Mouse (Mus musculus): ENCODE measurements around the gene Oxsr1. TPM values are rescaled to one million over a fixed set of nuclear protein-coding genes. Genes with fewer than 3 reads are reported as not detected.
A peak's percentile ranks its signal among the peaks of the same experiment; 100 is the strongest.

The Oxsr1 gene
- polyA plus RNA-seq, 1 experiment from 2014 or later: 4.8 TPM

- H3K27me3 ChIP-seq: no peaks in the 10 kb centered on the region
- 45% methylated on average over 5 of the region's 5 CpGs for WGBS (ENCODE audit: insufficient replicate concordance)
- no peak for ATAC-seq (ENCODE audit: insufficient read depth)
- no peaks in the 10 kb centered on the region for H3K9me3 ChIP-seq (replicated peaks)
- H3K4me2 ChIP-seq: no peak overlapping the region
- peaks cover 5% of the 10 kb centered on the region; the same call in 1 of the 2 replicates for H3K4me1 ChIP-seq (replicated peaks)
- H3K27ac ChIP-seq (replicated peaks): no peak overlapping the region
- H3K4me3 ChIP-seq (replicated peaks): no peak overlapping the region
- no peak overlapping the region for H3K9ac ChIP-seq
- H3K36me3 ChIP-seq (replicated peaks): peaks cover 59% of the 10 kb centered on the region
These were observed 74.2 kb downstream of the Oxsr1 start for GRCm38 (mm10) chr9:119247996-119248395.

- ATAC-seq (ENCODE audit: insufficient read depth): no peak
- H3K27ac ChIP-seq (replicated peaks): no peak overlapping the region
- peaks cover 5% of the 10 kb centered on the region; the same call in 1 of the 2 replicates for H3K4me1 ChIP-seq (replicated peaks)
- no peaks in the 10 kb centered on the region for H3K27me3 ChIP-seq
- H3K4me2 ChIP-seq: no peak overlapping the region
- WGBS (ENCODE audit: insufficient replicate concordance): 82% methylated on average over 5 of the region's 5 CpGs
- H3K9ac ChIP-seq: no peak overlapping the region
- H3K36me3 ChIP-seq (replicated peaks): peaks cover 68% of the 10 kb centered on the region
- no peak overlapping the region for H3K4me3 ChIP-seq (replicated peaks)
- no peaks in the 10 kb centered on the region for H3K9me3 ChIP-seq (replicated peaks)
These were observed 75.4 kb downstream of the Oxsr1 start for GRCm38 (mm10) chr9:119246826-119247225.

GRCm38 (mm10) chr9:119243981-119244380 lies 78.2 kb downstream of the Oxsr1 start:
- Histone ChIP-seq H3K4me3 (replicated peaks) (no peak overlapping the region), H3K4me2 (no peak overlapping the region), H3K36me3 (replicated peaks) (peaks cover 68% of the 10 kb centered on the region), H3K27ac (replicated peaks) (no peak overlapping the region), H3K4me1 (replicated peaks) (no peaks in the 10 kb centered on the region), H3K9ac (no peak overlapping the region), H3K9me3 (replicated peaks) (no peaks in the 10 kb centered on the region), H3K27me3 (no peaks in the 10 kb centered on the region)
- no peak for ATAC-seq (ENCODE audit: insufficient read depth)
- WGBS (ENCODE audit: insufficient replicate concordance): 71% methylated on average over 3 of the region's 3 CpGs

GRCm38 (mm10) chr9:119241169-119241865 lies 80.9 kb downstream of the Oxsr1 start:
- Histone ChIP-seq H3K4me3 (replicated peaks) (no peak overlapping the region), H3K27ac (replicated peaks) (no peak overlapping the region), H3K4me1 (replicated peaks) (no peaks in the 10 kb centered on the region), H3K4me2 (no peak overlapping the region), H3K36me3 (replicated peaks) (peaks cover 58% of the 10 kb centered on the region), H3K27me3 (no peaks in the 10 kb centered on the region), H3K9ac (no peak overlapping the region), H3K9me3 (replicated peaks) (no peaks in the 10 kb centered on the region)
- WGBS (ENCODE audit: insufficient replicate concordance): 79% methylated on average over 11 of the region's 11 CpGs
- ATAC-seq (ENCODE audit: insufficient read depth): no peak

- no peaks in the 10 kb centered on the region for H3K9me3 ChIP-seq (replicated peaks)
- H3K27ac ChIP-seq (replicated peaks): no peak overlapping the region
- no peak overlapping the region for H3K9ac ChIP-seq
- H3K4me3 ChIP-seq (replicated peaks): no peak overlapping the region
- no peak overlapping the region for H3K4me2 ChIP-seq
- no peaks in the 10 kb centered on the region for H3K27me3 ChIP-seq
- H3K36me3 ChIP-seq (replicated peaks): peaks cover 51% of the 10 kb centered on the region
- WGBS (ENCODE audit: insufficient replicate concordance): 79% methylated on average over 10 of the region's 10 CpGs
- H3K4me1 ChIP-seq (replicated peaks): no peaks in the 10 kb centered on the region
- ATAC-seq (ENCODE audit: insufficient read depth): no peak
These were observed 81.8 kb downstream of the Oxsr1 start for GRCm38 (mm10) chr9:119240286-119240997.

GRCm38 (mm10) chr9:119239274-119239673 lies 83.0 kb downstream of the Oxsr1 start:
- WGBS (ENCODE audit: insufficient replicate concordance): 82% methylated on average over 3 of the region's 3 CpGs
- no peak overlapping the region for H3K4me2 ChIP-seq
- H3K27ac ChIP-seq (replicated peaks): no peak overlapping the region
- no peak overlapping the region for H3K9ac ChIP-seq
- H3K4me1 ChIP-seq (replicated peaks): no peaks in the 10 kb centered on the region
- ATAC-seq (ENCODE audit: insufficient read depth): no peak
- no peak overlapping the region for H3K4me3 ChIP-seq (replicated peaks)
- H3K27me3 ChIP-seq: no peaks in the 10 kb centered on the region
- peaks cover 45% of the 10 kb centered on the region for H3K36me3 ChIP-seq (replicated peaks)
- H3K9me3 ChIP-seq (replicated peaks): no peaks in the 10 kb centered on the region

- WGBS (ENCODE audit: insufficient replicate concordance): 82% methylated on average over 4 of the region's 4 CpGs
These were observed 83.4 kb downstream of the Oxsr1 start for GRCm38 (mm10) chr9:119238796-119239195.

GRCm38 (mm10) chr9:119231552-119231951 lies 90.7 kb downstream of the Oxsr1 start:
- Histone ChIP-seq H3K27me3 (no peaks in the 10 kb centered on the region), H3K9ac (no peak overlapping the region), H3K4me3 (replicated peaks) (no peak overlapping the region), H3K36me3 (replicated peaks) (no peaks in the 10 kb centered on the region), H3K27ac (replicated peaks) (no peak overlapping the region), H3K4me2 (peak overlapping the region; percentile 25), H3K4me1 (replicated peaks) (peaks cover 26% of the 10 kb centered on the region), H3K9me3 (replicated peaks) (no peaks in the 10 kb centered on the region)
- 60% methylated on average over 7 of the region's 7 CpGs for WGBS (ENCODE audit: insufficient replicate concordance)
- ATAC-seq (ENCODE audit: insufficient read depth): peak; percentile 62

More at GRCm38 (mm10) chr9:119238796-119239195, 83.4 kb downstream of the Oxsr1 start:
- no peak overlapping the region for H3K4me3 ChIP-seq (replicated peaks)
- no peak overlapping the region for H3K27ac ChIP-seq (replicated peaks)
- H3K36me3 ChIP-seq (replicated peaks): peaks cover 40% of the 10 kb centered on the region
- H3K9me3 ChIP-seq (replicated peaks): no peaks in the 10 kb centered on the region
- H3K9ac ChIP-seq: no peak overlapping the region
- no peaks in the 10 kb centered on the region for H3K4me1 ChIP-seq (replicated peaks)
- no peak for ATAC-seq (ENCODE audit: insufficient read depth)
- no peak overlapping the region for H3K4me2 ChIP-seq
- no peaks in the 10 kb centered on the region for H3K27me3 ChIP-seq

GRCm38 (mm10) chr9:119230829-119231228 lies 91.4 kb downstream of the Oxsr1 start:
- Histone ChIP-seq H3K4me2 (no peak overlapping the region), H3K36me3 (replicated peaks) (no peaks in the 10 kb centered on the region), H3K4me3 (replicated peaks) (no peak overlapping the region), H3K9ac (no peak overlapping the region), H3K9me3 (replicated peaks) (no peaks in the 10 kb centered on the region), H3K27me3 (no peaks in the 10 kb centered on the region), H3K27ac (replicated peaks) (no peak overlapping the region), H3K4me1 (replicated peaks) (peaks cover 26% of the 10 kb centered on the region)
- peak; percentile 40; the same call in 1 of the 2 replicates for ATAC-seq (ENCODE audit: insufficient read depth)
- 12% methylated on average over 2 of the region's 2 CpGs for WGBS (ENCODE audit: insufficient replicate concordance)

- no peak overlapping the region for H3K4me2 ChIP-seq
- H3K27ac ChIP-seq (replicated peaks): no peak overlapping the region
- H3K9ac ChIP-seq: no peak overlapping the region
- 53% methylated on average over 4 of the region's 4 CpGs for WGBS (ENCODE audit: insufficient replicate concordance)
- no peaks in the 10 kb centered on the region for H3K27me3 ChIP-seq
- no peaks in the 10 kb centered on the region for H3K4me1 ChIP-seq (replicated peaks)
- no peaks in the 10 kb centered on the region for H3K9me3 ChIP-seq (replicated peaks)
- 0 out of 2 replicates have a peak, but pooled peaks cover 11% of the 10 kb centered on the region for H3K36me3 ChIP-seq (replicated peaks)
- no peak for ATAC-seq (ENCODE audit: insufficient read depth)
- H3K4me3 ChIP-seq (replicated peaks): no peak overlapping the region
These were observed 102.0 kb downstream of the Oxsr1 start for GRCm38 (mm10) chr9:119220249-119220648.

GRCm38 (mm10) chr9:119219667-119220066 lies 102.6 kb downstream of the Oxsr1 start:
- no peak overlapping the region for H3K9ac ChIP-seq
- no peak for ATAC-seq (ENCODE audit: insufficient read depth)
- H3K27ac ChIP-seq (replicated peaks): no peak overlapping the region
- H3K4me1 ChIP-seq (replicated peaks): no peaks in the 10 kb centered on the region
- no peaks in the 10 kb centered on the region for H3K27me3 ChIP-seq
- no peaks in the 10 kb centered on the region for H3K9me3 ChIP-seq (replicated peaks)
- H3K4me2 ChIP-seq: no peak overlapping the region
- no peak overlapping the region for H3K4me3 ChIP-seq (replicated peaks)
- 0 out of 2 replicates have a peak, but pooled peaks cover 9% of the 10 kb centered on the region for H3K36me3 ChIP-seq (replicated peaks)
- WGBS (ENCODE audit: insufficient replicate concordance): 40% methylated on average over 2 of the region's 2 CpGs

All from liver, embryonic 15.5 days (tissue).